Mouse (Mus musculus): ENCODE measurements around the gene Hsd17b2.

GRCm38 (mm10) chr8:117692131-117692530 is 9.6 kb upstream of the Hsd17b2 start:
- TF ChIP-seq CTCF (conservative IDR thresholded peaks at IDR 0.05; ENCODE audit: insufficient read depth, insufficient read length, low read depth, low read length) (no peak), POLR2A (IDR thresholded peaks at IDR 0.05; ENCODE audit: low read depth, low read length) (no peak)
